Mouse (Mus musculus): ENCODE data around the gene Fras1. TPM values are rescaled to one million over a fixed set of nuclear protein-coding genes. Genes with fewer than 3 reads are reported as not detected.
A peak's percentile ranks its signal among the peaks of the same experiment; 100 is the strongest.

The Fras1 gene
- polyA plus RNA-seq, 1 experiment from 2014 or later: 30.5 TPM

DNA sequence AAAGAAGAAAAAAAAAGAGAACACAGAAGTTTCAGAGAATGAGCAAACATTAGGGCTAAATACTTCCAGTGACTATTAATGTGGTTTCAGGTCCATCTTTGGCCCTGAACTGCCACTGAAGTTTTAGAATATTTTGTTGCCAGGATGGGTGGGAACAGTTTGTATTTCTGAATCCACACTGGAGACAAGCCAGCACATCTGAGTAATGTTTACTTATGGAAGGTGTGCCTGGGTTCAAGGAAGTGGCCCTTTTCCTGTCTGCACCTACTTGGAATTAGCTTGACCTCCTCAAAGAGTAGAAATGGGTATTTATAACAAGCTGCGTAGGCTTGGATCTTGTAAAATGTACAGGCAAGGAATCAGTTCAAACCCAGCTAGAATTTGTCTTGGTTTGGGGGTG is 422.0 kb downstream of the Fras1 start:
- 74% methylated on average over 1 of the region's 1 CpGs for WGBS
- ATAC-seq (ENCODE audit: insufficient read depth) (no peak), DNase-seq (peak; percentile 45)

DNA sequence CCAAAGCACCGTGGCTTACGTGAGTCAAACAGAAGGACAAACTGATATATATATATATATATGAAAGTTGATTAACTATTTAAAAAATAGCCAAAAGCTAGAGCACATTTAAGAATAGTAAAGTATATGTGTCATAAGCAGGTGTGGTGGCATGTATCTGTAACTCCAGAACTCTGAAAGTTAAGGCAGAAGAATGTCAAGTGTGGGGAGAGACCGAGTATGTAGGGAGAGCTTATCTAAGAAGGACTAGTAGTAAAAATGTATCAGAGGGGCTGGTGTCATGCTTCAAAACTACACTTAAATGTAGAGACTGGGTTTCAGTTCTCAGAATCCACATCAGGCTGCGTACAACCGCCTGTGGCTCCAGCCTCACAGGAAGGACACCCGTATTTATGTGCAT is 423.7 kb downstream of the Fras1 start:
- DNase-seq (no peak), ATAC-seq (ENCODE audit: insufficient read depth) (no peak)
- no peaks in the 10 kb centered on the region for H3K9me3 ChIP-seq (ENCODE audit: low read depth, low read length)
- no peaks in the 10 kb centered on the region for H3K36me3 ChIP-seq (ENCODE audit: insufficient read depth)
- H3K27me3 ChIP-seq (ENCODE audit: insufficient read depth, low read length): no peaks in the 10 kb centered on the region
- no peak overlapping the region for H3K4me2 ChIP-seq
- no peak overlapping the region for H3K9ac ChIP-seq
- H3K4me1 ChIP-seq (ENCODE audit: insufficient read depth): 0 out of 2 replicates have a peak, but pooled peaks cover 8% of the 10 kb centered on the region
- H3K27ac ChIP-seq (ENCODE audit: low read depth): no peak overlapping the region
- WGBS: 85% methylated on average over 6 of the region's 6 CpGs
- H3K4me3 ChIP-seq (ENCODE audit: low read depth, low read length): no peak overlapping the region
- no peak for TF ChIP-seq CTCF (IDR thresholded peaks at IDR 0.05; ENCODE audit: low read depth)

More for the DNA sequence above, 422.0 kb downstream of the Fras1 start:
- Histone ChIP-seq H3K4me1 (ENCODE audit: insufficient read depth) (no peaks in the 10 kb centered on the region), H3K9me3 (ENCODE audit: low read depth, low read length) (no peaks in the 10 kb centered on the region), H3K4me2 (no peak overlapping the region), H3K27me3 (ENCODE audit: insufficient read depth, low read length) (no peaks in the 10 kb centered on the region), H3K27ac (ENCODE audit: low read depth) (no peak overlapping the region), H3K9ac (no peak overlapping the region), H3K4me3 (ENCODE audit: low read depth, low read length) (no peak overlapping the region), H3K36me3 (ENCODE audit: insufficient read depth) (no peaks in the 10 kb centered on the region)
- TF ChIP-seq CTCF (IDR thresholded peaks at IDR 0.05; ENCODE audit: low read depth): no peak

DNA sequence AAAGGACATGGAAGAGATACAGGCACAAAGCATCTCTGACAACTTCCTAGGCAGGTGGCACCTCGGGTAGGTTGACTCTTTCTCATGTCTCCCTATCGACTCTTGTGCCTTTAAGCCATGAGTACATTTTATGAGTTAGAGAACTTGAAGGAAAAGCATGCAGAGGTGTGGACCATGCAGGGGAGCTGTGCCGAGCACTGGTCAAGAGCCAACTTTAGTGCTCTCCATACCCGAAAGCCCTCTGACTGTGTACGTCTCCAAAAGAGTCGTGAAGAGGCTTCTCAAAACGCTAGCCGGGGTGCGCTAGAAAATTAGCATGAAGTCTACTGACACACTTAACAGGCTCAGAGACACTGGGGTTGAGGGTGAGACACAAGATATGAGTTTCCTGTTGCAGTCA is 425.4 kb downstream of the Fras1 start:
- 0 out of 2 replicates have a peak, but pooled peaks cover 8% of the 10 kb centered on the region for H3K4me1 ChIP-seq (ENCODE audit: insufficient read depth)
- 87% methylated on average over 9 of the region's 9 CpGs for WGBS
- TF ChIP-seq CTCF (IDR thresholded peaks at IDR 0.05; ENCODE audit: low read depth): no peak

DNA sequence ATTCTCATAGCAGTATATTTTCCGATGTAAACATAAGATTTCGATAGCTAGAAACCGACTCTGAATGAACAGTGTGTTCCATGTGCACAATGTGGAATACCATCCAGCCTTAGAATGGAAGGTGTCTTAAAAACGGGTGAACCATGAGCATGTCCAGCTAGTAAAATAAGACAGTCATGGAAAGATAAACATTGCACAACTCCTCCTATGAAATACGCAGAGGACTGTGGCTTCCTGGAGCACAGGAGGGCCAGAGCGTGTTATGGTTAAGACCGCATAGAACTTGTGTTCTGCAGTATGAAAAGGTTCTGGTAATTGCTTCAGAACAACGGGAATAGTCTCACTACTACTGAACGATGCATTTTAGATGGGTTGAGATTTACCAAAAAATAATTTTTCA is 426.2 kb downstream of the Fras1 start:
- no peak overlapping the region for H3K9ac ChIP-seq
- no peak overlapping the region for H3K4me2 ChIP-seq
- TF ChIP-seq CTCF (IDR thresholded peaks at IDR 0.05; ENCODE audit: low read depth): no peak
- H3K36me3 ChIP-seq (ENCODE audit: insufficient read depth): no peaks in the 10 kb centered on the region
- no peak overlapping the region for H3K4me3 ChIP-seq (ENCODE audit: low read depth, low read length)
- ATAC-seq (ENCODE audit: insufficient read depth) (no peak), DNase-seq (no peak)
- WGBS: 81% methylated on average over 9 of the region's 9 CpGs
- H3K9me3 ChIP-seq (ENCODE audit: low read depth, low read length): no peaks in the 10 kb centered on the region
- no peaks in the 10 kb centered on the region for H3K27me3 ChIP-seq (ENCODE audit: insufficient read depth, low read length)
- H3K4me1 ChIP-seq (ENCODE audit: insufficient read depth): 0 out of 2 replicates have a peak, but pooled peaks cover 8% of the 10 kb centered on the region
- no peak overlapping the region for H3K27ac ChIP-seq (ENCODE audit: low read depth)

More for the DNA sequence above, 425.4 kb downstream of the Fras1 start:
- H3K27me3 ChIP-seq (ENCODE audit: insufficient read depth, low read length): no peaks in the 10 kb centered on the region
- no peak overlapping the region for H3K9ac ChIP-seq
- no peaks in the 10 kb centered on the region for H3K9me3 ChIP-seq (ENCODE audit: low read depth, low read length)
- H3K27ac ChIP-seq (ENCODE audit: low read depth): no peak overlapping the region
- H3K4me3 ChIP-seq (ENCODE audit: low read depth, low read length): no peak overlapping the region
- DNase-seq (no peak), ATAC-seq (ENCODE audit: insufficient read depth) (no peak)
- no peaks in the 10 kb centered on the region for H3K36me3 ChIP-seq (ENCODE audit: insufficient read depth)
- H3K4me2 ChIP-seq: no peak overlapping the region

DNA sequence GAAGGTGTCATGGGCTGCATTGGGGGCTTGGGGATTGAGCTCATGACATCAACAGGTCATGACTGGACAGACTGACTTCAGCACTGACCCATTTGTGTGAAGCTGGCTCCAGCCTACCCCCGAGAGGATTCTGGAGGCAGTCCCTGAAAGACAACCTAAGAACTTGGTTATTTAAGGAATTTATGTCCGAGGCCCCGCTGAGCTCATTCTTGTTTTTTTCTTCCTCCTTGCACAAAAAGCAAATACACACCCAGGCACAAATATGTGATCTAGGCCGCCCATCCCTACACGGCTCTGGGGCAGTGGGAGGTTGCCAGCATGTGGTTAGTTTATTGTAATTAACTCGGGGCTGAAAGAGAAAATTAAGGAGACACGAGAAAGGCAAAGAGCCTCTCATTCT is 428.4 kb downstream of the Fras1 start:
- H3K27me3 ChIP-seq (ENCODE audit: insufficient read depth, low read length): no peaks in the 10 kb centered on the region
- peaks cover 8% of the 10 kb centered on the region; the same call in 1 of the 2 replicates for H3K4me1 ChIP-seq (ENCODE audit: insufficient read depth)
- no peak overlapping the region for H3K4me2 ChIP-seq
- H3K36me3 ChIP-seq (ENCODE audit: insufficient read depth): no peaks in the 10 kb centered on the region
- DNase-seq (peak; percentile 52), ATAC-seq (ENCODE audit: insufficient read depth) (peak; percentile 38)
- peak overlapping the region; percentile 63; the same call in 1 of the 2 replicates for H3K27ac ChIP-seq (ENCODE audit: low read depth)
- H3K4me3 ChIP-seq (ENCODE audit: low read depth, low read length): no peak overlapping the region
- no peak overlapping the region for H3K9ac ChIP-seq
- 33% methylated on average over 7 of the region's 7 CpGs for WGBS
- no peaks in the 10 kb centered on the region for H3K9me3 ChIP-seq (ENCODE audit: low read depth, low read length)
- no peak for TF ChIP-seq CTCF (IDR thresholded peaks at IDR 0.05; ENCODE audit: low read depth)

DNA sequence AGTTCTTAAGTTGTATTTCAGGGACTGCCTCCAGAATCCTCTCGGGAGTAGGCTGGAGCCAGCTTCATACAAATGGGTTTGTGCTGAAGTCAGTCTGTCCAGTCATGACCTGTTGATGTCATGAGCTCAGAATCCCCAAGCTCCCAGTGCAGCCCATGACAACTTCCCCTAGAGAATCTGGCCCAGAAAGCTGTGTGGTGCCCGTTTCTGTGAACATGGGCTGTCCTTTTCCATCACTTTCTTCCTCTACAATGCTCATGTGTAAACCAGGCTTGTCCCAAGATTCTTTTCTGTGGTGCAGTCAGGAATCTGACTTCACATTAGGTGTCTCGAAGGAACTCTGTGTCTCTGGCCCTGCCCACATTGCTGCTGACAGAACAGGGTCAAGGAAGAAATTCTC is 429.3 kb downstream of the Fras1 start:
- Histone ChIP-seq H3K27ac (ENCODE audit: low read depth) (peak overlapping the region; percentile 47; the same call in 1 of the 2 replicates), H3K9me3 (ENCODE audit: low read depth, low read length) (no peaks in the 10 kb centered on the region), H3K9ac (no peak overlapping the region), H3K4me3 (ENCODE audit: low read depth, low read length) (no peak overlapping the region), H3K4me1 (ENCODE audit: insufficient read depth) (peaks cover 8% of the 10 kb centered on the region; the same call in 1 of the 2 replicates), H3K4me2 (no peak overlapping the region), H3K27me3 (ENCODE audit: insufficient read depth, low read length) (no peaks in the 10 kb centered on the region), H3K36me3 (ENCODE audit: insufficient read depth) (no peaks in the 10 kb centered on the region)
- ATAC-seq (ENCODE audit: insufficient read depth) (no peak), DNase-seq (no peak)
- 17% methylated on average over 3 of the region's 3 CpGs for whole genome bisulfite sequencing
- TF ChIP-seq CTCF (IDR thresholded peaks at IDR 0.05; ENCODE audit: low read depth): no peak

DNA sequence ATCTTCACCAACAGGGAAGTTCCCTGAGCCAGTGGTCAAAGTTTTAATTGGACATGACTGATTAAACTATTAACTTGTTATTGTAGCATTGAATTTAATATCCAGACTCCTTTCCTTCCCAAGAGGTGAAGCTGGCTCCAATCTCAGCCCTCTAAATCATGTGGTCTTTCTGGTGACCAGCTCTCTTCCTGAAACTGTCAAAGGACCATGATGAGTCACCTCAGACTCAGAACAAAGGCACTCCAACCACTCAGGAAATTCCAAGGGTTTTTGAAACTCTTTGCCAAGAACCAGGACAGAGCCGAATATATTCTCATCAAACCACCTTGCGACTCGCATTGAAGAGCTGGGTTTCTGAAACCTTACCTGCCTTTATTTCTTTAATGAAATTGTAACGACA is 430.5 kb downstream of the Fras1 start:
- TF ChIP-seq CTCF (IDR thresholded peaks at IDR 0.05; ENCODE audit: low read depth): no peak
- H3K9me3 ChIP-seq (ENCODE audit: low read depth, low read length): no peaks in the 10 kb centered on the region
- peaks cover 8% of the 10 kb centered on the region; the same call in 1 of the 2 replicates for H3K4me1 ChIP-seq (ENCODE audit: insufficient read depth)
- no peak overlapping the region for H3K4me3 ChIP-seq (ENCODE audit: low read depth, low read length)
- H3K36me3 ChIP-seq (ENCODE audit: insufficient read depth): no peaks in the 10 kb centered on the region
- H3K27me3 ChIP-seq (ENCODE audit: insufficient read depth, low read length): no peaks in the 10 kb centered on the region
- WGBS: 46% methylated on average over 4 of the region's 4 CpGs
- ATAC-seq (ENCODE audit: insufficient read depth) (peak; percentile 36; the same call in 1 of the 2 replicates), DNase-seq (peak; percentile 72)
- no peak overlapping the region for H3K4me2 ChIP-seq
- peak overlapping the region; percentile 31; the same call in 1 of the 2 replicates for H3K27ac ChIP-seq (ENCODE audit: low read depth)
- H3K9ac ChIP-seq: no peak overlapping the region

Data from lung, embryonic 14.5 days (tissue).